Mouse (Mus musculus): ENCODE measurements at regions not wholly inside any gene's neighbourhood (a gene's known extent, or its start where the extent isn't known, plus 50 kb on each side); places are given as distances from the start of the nearest gene placed in this dataset.

DNA sequence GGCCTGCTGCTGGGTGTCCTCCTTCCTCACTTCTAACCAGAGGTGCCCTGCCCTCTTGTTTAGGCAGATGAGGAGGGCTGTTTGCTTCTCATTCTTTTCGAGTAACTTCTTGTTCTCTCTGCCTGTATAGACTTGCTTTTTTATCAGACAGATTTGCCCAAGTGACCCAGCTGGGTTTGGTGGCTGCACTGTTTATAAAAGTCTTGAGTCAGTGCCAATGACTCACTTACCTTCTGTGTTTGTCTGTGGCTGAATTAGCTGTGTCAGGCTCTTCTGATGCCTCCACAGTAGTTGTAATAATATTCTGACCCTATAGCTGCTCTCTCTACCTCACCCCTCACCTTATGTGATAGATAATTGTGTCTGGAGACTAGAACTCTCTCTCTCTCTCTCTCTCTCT, 62.2 kb upstream of the Kcna4 start:
- TF ChIP-seq CTCF (IDR thresholded peaks at IDR 0.05; ENCODE audit: low read depth, low read length) = no peak
- no peak for TF ChIP-seq POLR2A (IDR thresholded peaks at IDR 0.05; ENCODE audit: borderline replicate concordance, low read depth, low read length)
